Mouse (Mus musculus): ENCODE measurements at regions not wholly inside any gene's neighbourhood (a gene's known extent, or its start where the extent isn't known, plus 50 kb on each side); places are given as distances from the start of the nearest gene placed in this dataset.

GRCm38 (mm10) chr3:54443791-54444190 lies 82.9 kb downstream of the Postn start:
- DNase-seq (ENCODE audit: low spot score in 2 of 2): no peak

GRCm38 (mm10) chr3:54446889-54447288 lies 86.0 kb downstream of the Postn start:
- no peak for DNase-seq (ENCODE audit: low spot score in 2 of 2)

GRCm38 (mm10) chr3:54457416-54457815 lies 96.5 kb downstream of the Postn start:
- DNase-seq (ENCODE audit: low spot score in 2 of 2): no peak

- no peak for DNase-seq (ENCODE audit: low spot score in 2 of 2)
These were observed 100.5 kb downstream of the Postn start for GRCm38 (mm10) chr3:54461366-54461765.

GRCm38 (mm10) chr3:54466097-54466496 lies 105.2 kb downstream of the Postn start:
- no peak for DNase-seq (ENCODE audit: low spot score in 2 of 2)

- no peak for DNase-seq (ENCODE audit: low spot score in 2 of 2)
These were observed 113.3 kb downstream of the Postn start for GRCm38 (mm10) chr3:54474209-54474608.

GRCm38 (mm10) chr3:54475879-54476278 lies 115.0 kb downstream of the Postn start:
- DNase-seq (ENCODE audit: low spot score in 2 of 2): no peak

GRCm38 (mm10) chr3:54477986-54478385 lies 117.1 kb downstream of the Postn start:
- no peak for DNase-seq (ENCODE audit: low spot score in 2 of 2)

- no peak for DNase-seq (ENCODE audit: low spot score in 2 of 2)
These were observed 119.3 kb downstream of the Postn start for GRCm38 (mm10) chr3:54480251-54480650.

- DNase-seq (ENCODE audit: low spot score in 2 of 2): peak; percentile 10 to 30
These were observed 126.4 kb downstream of the Postn start for GRCm38 (mm10) chr3:54487346-54487745.

- no peak for DNase-seq (ENCODE audit: low spot score in 2 of 2)
These were observed 126.9 kb downstream of the Postn start for GRCm38 (mm10) chr3:54487844-54488243.

GRCm38 (mm10) chr3:54490249-54490900 lies 129.5 kb downstream of the Postn start:
- no peak for DNase-seq (ENCODE audit: low spot score in 2 of 2)

- no peak for DNase-seq (ENCODE audit: low spot score in 2 of 2)
These were observed 132.7 kb downstream of the Postn start for GRCm38 (mm10) chr3:54493567-54493966.

- no peak for DNase-seq (ENCODE audit: low spot score in 2 of 2)
These were observed 144.1 kb downstream of the Postn start for GRCm38 (mm10) chr3:54504997-54505396.

- no peak for DNase-seq (ENCODE audit: low spot score in 2 of 2)
These were observed 146.7 kb downstream of the Postn start for GRCm38 (mm10) chr3:54507575-54507974.

- no peak for DNase-seq (ENCODE audit: low spot score in 2 of 2)
These were observed 148.0 kb downstream of the Postn start for GRCm38 (mm10) chr3:54508906-54509305.

- DNase-seq (ENCODE audit: low spot score in 2 of 2): no peak
These were observed 156.3 kb downstream of the Postn start for GRCm38 (mm10) chr3:54517251-54517650.

- DNase-seq (ENCODE audit: low spot score in 2 of 2): no peak
These were observed 161.8 kb downstream of the Postn start for GRCm38 (mm10) chr3:54522716-54523115.

- DNase-seq (ENCODE audit: low spot score in 2 of 2): no peak
These were observed 165.7 kb downstream of the Postn start for GRCm38 (mm10) chr3:54526618-54527017.

- no peak for DNase-seq (ENCODE audit: low spot score in 2 of 2)
These were observed 164.3 kb upstream of the Supt20 start for GRCm38 (mm10) chr3:54528292-54528691.

GRCm38 (mm10) chr3:54530251-54530650 lies 162.4 kb upstream of the Supt20 start:
- DNase-seq (ENCODE audit: low spot score in 2 of 2): no peak

GRCm38 (mm10) chr3:54535361-54535760 lies 157.2 kb upstream of the Supt20 start:
- no peak for DNase-seq (ENCODE audit: low spot score in 2 of 2)

GRCm38 (mm10) chr3:54538055-54538454 lies 154.6 kb upstream of the Supt20 start:
- DNase-seq (ENCODE audit: low spot score in 2 of 2): no peak

- no peak for DNase-seq (ENCODE audit: low spot score in 2 of 2)
These were observed 152.0 kb upstream of the Supt20 start for GRCm38 (mm10) chr3:54540540-54541080.

Measured in frontal cortex, postnatal 36 days (tissue).